Mouse (Mus musculus): ENCODE measurements around the gene Trim42.

Trim42 gene

GRCm38 (mm10) chr9:97369591-97369990, at the start of gene Trim42:
Gene Trim42, minus strand, starts transcription at chr9:97369958.
- no peak for DNase-seq (ENCODE audit: extremely low read depth, low read depth, low spot score)

GRCm38 (mm10) chr9:97414876-97415668, 45.3 kb upstream of the Trim42 start:
- DNase-seq (ENCODE audit: extremely low read depth, low read depth, low spot score): no peak

- DNase-seq (ENCODE audit: extremely low read depth, low read depth, low spot score): no peak
These were observed 38.4 kb upstream of the Trim42 start for GRCm38 (mm10) chr9:97408142-97408541.

- no peak for DNase-seq (ENCODE audit: extremely low read depth, low read depth, low spot score)
These were observed 13.3 kb downstream of the Trim42 start for GRCm38 (mm10) chr9:97356441-97356840.

GRCm38 (mm10) chr9:97344767-97345297, 24.9 kb downstream of the Trim42 start:
- DNase-seq (ENCODE audit: extremely low read depth, low read depth, low spot score): no peak

GRCm38 (mm10) chr9:97341772-97342171, 28.0 kb downstream of the Trim42 start:
- DNase-seq (ENCODE audit: extremely low read depth, low read depth, low spot score): no peak

GRCm38 (mm10) chr9:97322846-97323245, 46.9 kb downstream of the Trim42 start:
- no peak for DNase-seq (ENCODE audit: extremely low read depth, low read depth, low spot score)

- DNase-seq (ENCODE audit: extremely low read depth, low read depth, low spot score): no peak
These were observed 47.6 kb downstream of the Trim42 start for GRCm38 (mm10) chr9:97322120-97322519.

GRCm38 (mm10) chr9:97315421-97316055, 54.2 kb downstream of the Trim42 start:
- no peak for DNase-seq (ENCODE audit: extremely low read depth, low read depth, low spot score)

- no peak for DNase-seq (ENCODE audit: extremely low read depth, low read depth, low spot score)
These were observed 58.1 kb downstream of the Trim42 start for GRCm38 (mm10) chr9:97311614-97312013.

GRCm38 (mm10) chr9:97309509-97310053, 60.2 kb downstream of the Trim42 start:
- no peak for DNase-seq (ENCODE audit: extremely low read depth, low read depth, low spot score)

GRCm38 (mm10) chr9:97307705-97308485, 61.9 kb downstream of the Trim42 start:
- DNase-seq (ENCODE audit: extremely low read depth, low read depth, low spot score): no peak

Data from fat pad, adult 2 months (tissue).